Mouse (Mus musculus) ES-E14 (cell line): ENCODE results near the gene Slc6a8. TPM values are rescaled to one million over a fixed set of nuclear protein-coding genes. Genes with fewer than 3 reads are reported as not detected.

Experiments
- DNase-seq: peaks from one replicate; pipeline ENCODE4 v3.0.0-alpha.2; 2013; ENCODE audit warnings: low read depth, low spot score
- H3K27ac ChIP-seq: 2 replicates; pipeline ENCODE4 v1.5.1; 2012; ENCODE audit warnings: low read depth, mild to moderate bottlenecking, low read length, moderate library complexity, mixed read lengths; ENCODE audit not compliant: poor library complexity, insufficient read depth, severe bottlenecking
- H3K36me3 ChIP-seq: 2 replicates; pipeline ENCODE4 v1.6.1; 2012; ENCODE audit warnings: mild to moderate bottlenecking, low read length, moderate library complexity, mixed read lengths; ENCODE audit not compliant: control insufficient read depth, poor library complexity, insufficient read depth, severe bottlenecking
- H3K4me1 ChIP-seq, 2 experiments: fragments of 150-350 bp in 1 of 2; sonication (generic) in 1 of 2; 2 replicates each; pipeline ENCODE4 v1.6.1; 2012; ENCODE audit warnings: low read length in 2 of 2, mild to moderate bottlenecking in 1 of 2, mixed read lengths in 1 of 2; ENCODE audit not compliant: control insufficient read depth in 2 of 2, insufficient read depth in 2 of 2, poor library complexity in 1 of 2
- H3K4me3 ChIP-seq, 2 experiments: fragments of 150-350 bp in 1 of 2; sonication (generic) in 1 of 2; 2 replicates each; pipeline ENCODE4 v1.5.1; 2012; ENCODE audit warnings: low read length in 2 of 2, low read depth in 1 of 2, mild to moderate bottlenecking in 1 of 2, mixed read lengths in 1 of 2; ENCODE audit not compliant: insufficient read depth in 1 of 2, poor library complexity in 1 of 2, severe bottlenecking in 1 of 2
- H3K9ac ChIP-seq: 2 replicates; pipeline ENCODE4 v1.6.1; 2012; ENCODE audit warnings: low read depth, mild to moderate bottlenecking, low read length, mixed read lengths; ENCODE audit not compliant: poor library complexity, insufficient read depth, severe bottlenecking
- H3K9me3 ChIP-seq: fragments of 150-350 bp; sonication (generic); 2 replicates; pipeline ENCODE4 v1.6.1; 2012; ENCODE audit warnings: low read depth, mild to moderate bottlenecking, low read length; ENCODE audit not compliant: control insufficient read depth, insufficient read depth
- CHD2 ChIP-seq: IDR thresholded peaks from 2 replicates; pipeline ENCODE4 v1.6.1; 2014; ENCODE audit warnings: mild to moderate bottlenecking, low read depth, low read length, inconsistent platforms
- HCFC1 ChIP-seq: IDR thresholded peaks from 2 replicates; pipeline ENCODE4 v1.6.1; 2012; ENCODE audit warnings: low read length, inconsistent platforms, borderline replicate concordance; ENCODE audit not compliant: insufficient read depth
- MAFK ChIP-seq: IDR thresholded peaks from 2 replicates; pipeline ENCODE4 v1.6.1; 2014; ENCODE audit warnings: mild to moderate bottlenecking, low read depth, low read length, inconsistent platforms; ENCODE audit not compliant: insufficient read depth
- ZC3H11A ChIP-seq: IDR thresholded peaks from 2 replicates; pipeline ENCODE4 v1.6.1; 2012; ENCODE audit warnings: low read depth, mild to moderate bottlenecking, inconsistent platforms, low read length, borderline replicate concordance
- ZNF384 ChIP-seq: IDR thresholded peaks from 2 replicates; pipeline ENCODE4 v1.6.1; 2012; ENCODE audit warnings: low read depth, low read length, inconsistent platforms
- in situ Hi-C, 2 experiments: fragments of 600-800 bp; cut with MboI; formaldehyde crosslinking; loops; one replicate each; pipeline ENCODE4 v1.15.1; 2025; ENCODE audit warnings: low sequenced_read_pairs in 2 of 2, inconsistent platforms in 1 of 2; ENCODE audit not compliant: unreplicated experiment in 2 of 2
- total RNA-seq: library from RNA; depleted of rRNA; stranded (reverse); fragments of 300-350 nt; gene quantifications from 2 replicates; pipeline ENCODE4 v1.2.3, GENCODE M21; 2012

Slc6a8 gene
- total RNA-seq, 1 experiment: 83.4 TPM

DNA sequence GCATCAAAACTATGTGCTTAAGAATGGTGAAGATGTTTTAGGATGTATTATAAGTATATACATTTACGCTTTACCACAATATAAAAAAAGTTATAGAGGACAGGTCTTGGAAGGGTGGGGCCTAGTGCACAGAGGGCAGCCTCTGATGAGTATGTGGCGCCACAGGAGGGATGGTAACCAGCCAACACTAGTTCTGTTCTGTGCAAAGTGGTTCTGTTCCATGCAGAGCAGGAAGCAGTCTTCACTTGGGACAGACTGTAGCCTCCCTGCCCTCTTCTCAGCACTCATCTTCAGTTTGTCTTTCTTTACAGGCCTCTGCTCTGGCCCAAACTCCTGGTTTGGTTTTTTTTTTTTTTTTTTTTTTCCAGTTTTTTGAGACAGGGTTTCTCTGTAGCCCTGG, 11.2 kb downstream of the Slc6a8 start:
- Histone ChIP-seq H3K36me3 (peaks cover 46% of the 10 kb centered on the region), H3K9me3 (no peaks in the 10 kb centered on the region), H3K27ac (0 out of 2 replicates have a peak overlapping the region, but pooled peaks have one; percentile 22), H3K4me3 (no peak overlapping the region), H3K9ac (no peak overlapping the region), H3K4me1 (peaks cover 2 to 18% of the 10 kb centered on the region in 2 experiments; a peak in 2 of 4 replicates)
- DNase-seq: no peak
- in situ Hi-C loops: no loop called here
- TF ChIP-seq ZC3H11A: no peak
- TF ChIP-seq CHD2: no peak
- TF ChIP-seq HCFC1: no peak
- TF ChIP-seq ZNF384: no peak
- no peak for TF ChIP-seq MAFK

DNA sequence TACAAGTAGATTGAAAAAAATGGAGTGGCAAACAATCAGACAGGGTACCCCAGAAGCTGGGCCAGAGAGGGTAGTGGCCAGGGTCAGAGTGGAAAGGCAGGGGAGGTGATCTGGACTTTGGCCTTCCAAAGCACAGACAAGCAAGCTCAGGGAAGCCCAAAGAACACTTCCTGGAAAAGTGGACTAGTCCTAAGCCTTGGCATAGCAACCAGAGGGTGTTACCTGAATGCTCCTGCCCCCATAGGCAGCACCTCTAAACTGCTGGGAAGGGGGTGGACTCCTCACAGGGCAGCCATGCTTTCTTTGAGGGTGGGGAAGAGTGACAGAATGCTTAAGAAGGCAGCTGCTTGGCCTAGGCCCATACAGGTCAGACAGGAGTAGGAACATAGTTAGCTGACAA, 12.0 kb downstream of the Slc6a8 start:
- H3K9ac ChIP-seq: no peak overlapping the region
- no peak overlapping the region for H3K4me3 ChIP-seq
- H3K27ac ChIP-seq: peak overlapping the region; percentile 43; the same call in 1 of the 2 replicates
- in situ Hi-C loops: no loop called here
- peaks cover 2 to 18% of the 10 kb centered on the region in 2 experiments; a peak in 2 of 4 replicates for H3K4me1 ChIP-seq
- no peak for TF ChIP-seq CHD2
- TF ChIP-seq MAFK: no peak
- TF ChIP-seq ZNF384: no peak
- no peak for TF ChIP-seq HCFC1
- TF ChIP-seq ZC3H11A: no peak
- no peak for DNase-seq
- peaks cover 45% of the 10 kb centered on the region for H3K36me3 ChIP-seq
- no peaks in the 10 kb centered on the region for H3K9me3 ChIP-seq

DNA sequence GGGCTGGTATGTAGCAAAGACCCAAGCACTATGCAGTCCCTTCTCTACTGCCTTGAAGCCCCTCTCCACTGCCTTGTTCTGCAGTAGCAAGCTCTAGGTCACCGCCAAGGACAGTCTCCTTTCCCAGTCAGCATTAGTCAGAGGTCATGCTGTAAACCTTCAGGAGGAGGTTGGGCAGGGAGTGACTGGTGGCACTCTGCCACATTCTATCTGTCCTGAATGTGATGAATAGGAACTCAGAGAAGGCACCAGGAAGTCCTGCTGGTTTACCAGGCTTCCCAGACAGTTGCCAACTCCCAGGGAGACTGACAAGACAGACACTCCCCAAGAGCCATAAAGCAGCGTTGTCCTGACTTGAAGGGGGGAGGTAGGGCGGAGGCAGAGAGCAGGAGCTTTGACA, 12.7 kb downstream of the Slc6a8 start:
- TF ChIP-seq MAFK (no peak), HCFC1 (no peak), ZC3H11A (no peak), CHD2 (no peak), ZNF384 (no peak)
- Histone ChIP-seq H3K36me3 (peaks cover 41% of the 10 kb centered on the region), H3K27ac (0 out of 2 replicates have a peak overlapping the region, but pooled peaks have one; percentile 43)

DNA sequence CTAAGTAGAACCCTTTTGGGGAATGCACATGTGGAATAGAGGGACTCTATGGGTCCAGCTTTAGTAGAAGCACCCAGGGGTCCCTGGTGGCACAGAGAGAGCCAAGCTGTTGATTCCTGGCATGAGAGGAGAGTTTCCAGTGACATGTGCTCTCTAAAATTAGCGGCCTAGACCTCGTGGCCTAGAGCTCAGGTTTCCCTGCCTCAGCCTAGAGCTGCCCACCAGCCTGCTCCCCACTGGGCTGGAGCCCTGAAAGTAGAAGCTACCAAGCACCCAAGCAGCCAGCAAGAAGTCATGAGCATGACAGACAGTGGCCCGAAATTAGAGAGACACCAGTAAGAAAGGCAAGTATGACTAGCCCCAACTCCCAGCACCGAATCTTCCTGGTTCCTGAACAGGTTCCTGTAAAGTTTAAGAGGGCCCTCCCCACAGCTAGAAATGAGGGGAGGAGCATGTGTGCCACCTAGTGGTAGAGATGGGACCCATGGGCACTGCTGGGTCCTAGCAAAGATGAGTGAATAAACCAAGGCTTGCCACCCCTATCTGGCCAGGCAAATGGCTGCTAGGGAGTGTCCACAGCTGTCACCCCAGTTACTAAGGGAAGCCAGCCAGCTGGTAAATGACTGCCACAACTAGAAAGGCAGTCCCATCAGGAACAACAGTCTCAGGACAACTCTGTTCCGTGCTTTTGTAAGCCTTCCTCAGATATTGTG, 18.1 kb downstream of the Slc6a8 start:
- H3K36me3 ChIP-seq: peaks cover 28% of the 10 kb centered on the region
- no peak overlapping the region for H3K27ac ChIP-seq
- no peaks in the 10 kb centered on the region for H3K9me3 ChIP-seq
- TF ChIP-seq ZC3H11A (no peak), ZNF384 (no peak), HCFC1 (no peak), CHD2 (no peak), MAFK (no peak)
- in situ Hi-C loops: no loop called here
- DNase-seq: peak; percentile 28
- no peaks in the 10 kb centered on the region for H3K4me1 ChIP-seq
- H3K9ac ChIP-seq: no peak overlapping the region
- H3K4me3 ChIP-seq: no peak overlapping the region

More for the DNA sequence above, 12.7 kb downstream of the Slc6a8 start:
- H3K9ac ChIP-seq: no peak overlapping the region
- H3K4me1 ChIP-seq: peaks cover 2 to 18% of the 10 kb centered on the region in 2 experiments; a peak in 2 of 4 replicates
- in situ Hi-C loops: no loop called here
- no peak overlapping the region for H3K4me3 ChIP-seq
- DNase-seq: no peak
- no peaks in the 10 kb centered on the region for H3K9me3 ChIP-seq
